Mouse (Mus musculus) stomach, embryonic 14.5 days (tissue): ENCODE results near the gene Clasrp. TPM values are rescaled to one million over a fixed set of nuclear protein-coding genes. Genes with fewer than 3 reads are reported as not detected.

Experiments
- ATAC-seq: fragments of 200-750 bp; cut with Nextera tagmentation; 2 replicates; pipeline ENCODE4 v1.8.0; 2017; ENCODE audit warnings: low read depth, moderate TSS enrichment; ENCODE audit not compliant: insufficient number of reproducible peaks, insufficient read depth, low FRiP score
- H3K27ac ChIP-seq: fragments of 300-500 bp; sonication (generic); 2 replicates; pipeline ENCODE4 v1.5.1; 2014; ENCODE audit warnings: mild to moderate bottlenecking, low read length, moderate library complexity, mixed read lengths
- H3K27me3 ChIP-seq: fragments of 300-500 bp; sonication (generic); 2 replicates; pipeline ENCODE4 v1.6.1; 2014; ENCODE audit warnings: low read length, control low read depth, mixed read lengths; ENCODE audit not compliant: control insufficient read depth, insufficient read depth
- H3K36me3 ChIP-seq: fragments of 300-500 bp; sonication (generic); 2 replicates; pipeline ENCODE4 v1.6.1; 2014; ENCODE audit warnings: mild to moderate bottlenecking, control low read depth, low read length, moderate library complexity, mixed read lengths; ENCODE audit not compliant: control insufficient read depth, insufficient read depth
- H3K4me1 ChIP-seq: fragments of 300-500 bp; sonication (generic); 2 replicates; pipeline ENCODE4 v1.6.1; 2014; ENCODE audit warnings: low read length, control low read depth, mixed read lengths; ENCODE audit not compliant: control insufficient read depth, insufficient read depth
- H3K4me2 ChIP-seq: fragments of 300-500 bp; sonication (generic); replicated peaks from 2 replicates; pipeline ENCODE4 v1.6.1; 2014; ENCODE audit warnings: low read depth, low read length, control low read depth
- H3K4me3 ChIP-seq: fragments of 300-500 bp; sonication (generic); 2 replicates; pipeline ENCODE4 v1.5.1; 2014; ENCODE audit warnings: low read depth, low read length, control low read depth
- H3K9ac ChIP-seq: fragments of 300-500 bp; sonication (generic); replicated peaks from 2 replicates; pipeline ENCODE4 v1.6.1; 2014; ENCODE audit warnings: low read depth, mild to moderate bottlenecking, control low read depth, low read length, moderate library complexity, mixed read lengths
- H3K9me3 ChIP-seq: fragments of 300-500 bp; sonication (generic); 2 replicates; pipeline ENCODE4 v1.6.1; 2016; ENCODE audit warnings: low read depth, low read length, control low read depth; ENCODE audit not compliant: control insufficient read depth
- WGBS: fragments of 180-500 bp; shearing (Covaris S2); extraction: QIAGEN DNeasy Blood & Tissue Kit; methylation state at CpG from one replicate; pipeline ENCODE4 v1.1.7; 2014; 5-methylcytosine and 5-hydroxymethylcytosine counted together
- polyA plus RNA-seq: library from polyadenylated mRNA; unstranded; fragments of >200 nt; fragmentation: Nextera tagmentation; extraction: Ambion mirVana; gene quantifications from 2 replicates; pipeline ENCODE4 v1.2.1, GENCODE M21; 2014

The Clasrp gene
- polyA plus RNA-seq, 1 experiment from 2014 or later = 44.8 TPM

DNA sequence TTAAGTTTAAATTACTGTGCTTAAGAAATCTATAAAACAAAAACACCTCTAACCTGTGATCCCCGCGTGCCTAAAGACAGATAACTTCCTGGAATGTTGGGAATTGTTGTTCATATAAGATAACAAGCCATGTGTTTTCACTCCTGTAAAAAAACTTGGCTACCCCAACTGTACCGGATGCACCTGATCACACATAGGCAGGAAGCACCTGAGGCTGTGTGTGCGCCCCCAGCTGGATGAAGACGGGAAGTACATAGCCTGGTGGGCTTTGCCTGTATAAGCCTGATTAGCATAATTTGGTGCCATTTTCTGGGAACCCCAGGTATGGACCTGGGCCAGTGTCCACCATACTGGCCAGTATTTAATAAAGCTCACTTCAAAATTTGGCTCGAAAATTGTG is 60.7 kb downstream of the Clasrp start:
- no peaks in the 10 kb centered on the region for H3K9me3 ChIP-seq
- no peaks in the 10 kb centered on the region for H3K27me3 ChIP-seq
- H3K4me1 ChIP-seq = peaks cover 46% of the 10 kb centered on the region
- no peak for ATAC-seq
- no peak overlapping the region for H3K4me3 ChIP-seq
- WGBS = 41% methylated on average over 6 of the region's 6 CpGs
- H3K27ac ChIP-seq = no peak overlapping the region
- no peak overlapping the region for H3K4me2 ChIP-seq
- no peaks in the 10 kb centered on the region for H3K36me3 ChIP-seq
- H3K9ac ChIP-seq = no peak overlapping the region

DNA sequence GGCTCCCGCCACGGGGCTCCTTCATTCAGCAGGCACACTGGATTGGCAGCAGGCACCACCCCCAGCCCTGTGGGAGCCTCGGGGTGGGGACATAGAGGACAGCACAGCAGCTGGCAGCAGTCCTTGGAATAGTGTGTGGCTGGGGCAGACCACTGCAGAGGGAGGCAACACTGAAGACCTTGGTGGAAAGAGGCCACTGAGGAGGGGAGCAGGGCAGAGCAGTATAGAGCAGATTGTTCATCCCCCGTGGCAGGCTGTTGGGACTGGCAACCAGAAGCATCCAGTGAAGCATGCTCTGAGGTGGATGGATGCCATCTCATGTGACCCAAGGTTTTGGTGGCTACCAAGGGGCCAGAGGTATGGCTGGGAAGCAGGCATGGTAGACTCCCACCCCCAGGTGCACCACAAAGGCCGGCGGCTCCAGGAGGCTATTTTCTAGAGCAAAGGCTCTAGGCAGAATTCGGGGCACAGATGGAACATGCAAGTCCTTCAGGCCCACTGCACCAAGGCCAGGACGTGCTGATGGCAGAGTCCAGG is 62.1 kb downstream of the Clasrp start:
- H3K9ac ChIP-seq = no peak overlapping the region; the same call in 1 of the 2 replicates
- ATAC-seq = 0 out of 2 replicates have a peak, but pooled peaks have one; percentile 18
- H3K27me3 ChIP-seq = no peaks in the 10 kb centered on the region
- no peak overlapping the region for H3K27ac ChIP-seq
- H3K9me3 ChIP-seq = no peaks in the 10 kb centered on the region
- no peak overlapping the region for H3K4me2 ChIP-seq
- 69% methylated on average over 8 of the region's 8 CpGs for WGBS
- peaks cover 37% of the 10 kb centered on the region for H3K4me1 ChIP-seq
- no peaks in the 10 kb centered on the region for H3K36me3 ChIP-seq
- H3K4me3 ChIP-seq = no peak overlapping the region

- ATAC-seq = 0 out of 2 replicates have a peak, but pooled peaks have one; percentile 8
- Histone ChIP-seq H3K4me1 (peaks cover 33% of the 10 kb centered on the region), H3K4me3 (no peak overlapping the region), H3K9me3 (no peaks in the 10 kb centered on the region), H3K27me3 (no peaks in the 10 kb centered on the region), H3K36me3 (no peaks in the 10 kb centered on the region), H3K27ac (no peak overlapping the region), H3K9ac (no peak overlapping the region; the same call in 1 of the 2 replicates), H3K4me2 (no peak overlapping the region)
- WGBS = 76% methylated on average over 7 of the region's 7 CpGs
Measured at GRCm38 (mm10) chr7:19541681-19542154, 62.6 kb downstream of the Clasrp start.

DNA sequence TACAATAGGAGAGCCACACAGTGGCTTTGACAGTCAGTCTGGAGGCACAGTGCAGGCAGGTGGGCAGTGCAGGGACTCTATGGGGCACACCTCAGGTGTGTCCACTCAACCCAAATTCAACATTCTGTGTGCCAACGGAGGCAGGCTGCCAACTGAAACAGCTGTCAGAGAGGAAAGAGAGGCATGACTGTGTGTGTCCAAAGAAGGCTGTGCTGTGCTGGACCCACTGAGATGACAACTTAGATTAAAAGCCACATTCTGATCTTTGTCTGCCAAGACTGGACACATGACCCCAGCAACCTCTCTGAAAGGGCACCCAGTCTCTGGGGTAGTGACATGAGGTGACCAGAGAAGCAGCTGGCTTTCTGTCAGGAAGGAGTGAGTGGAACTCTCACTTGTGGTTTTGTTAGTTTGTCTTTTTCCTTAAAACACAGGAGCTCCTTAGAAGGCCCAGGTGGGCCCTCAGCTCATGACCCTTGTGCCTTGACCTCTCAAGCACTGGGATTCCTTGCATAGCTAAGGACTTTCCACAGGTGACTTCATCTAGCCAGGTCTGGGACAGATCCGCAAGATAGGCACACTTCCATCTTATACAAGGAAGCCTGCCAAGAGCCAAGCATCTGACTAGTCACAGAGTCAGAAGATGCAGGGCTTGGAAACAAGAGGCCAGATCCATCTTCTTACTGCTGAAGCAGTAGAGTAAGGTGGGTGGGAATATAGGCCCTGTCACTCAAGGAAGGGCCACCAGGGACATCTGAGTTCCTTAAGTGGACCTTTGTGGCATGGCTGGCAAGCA is 63.3 kb downstream of the Clasrp start:
- Histone ChIP-seq H3K4me3 (no peak overlapping the region), H3K4me1 (peaks cover 26% of the 10 kb centered on the region; the same call in 1 of the 2 replicates), H3K27ac (no peak overlapping the region), H3K9ac (no peak overlapping the region), H3K4me2 (no peak overlapping the region), H3K27me3 (no peaks in the 10 kb centered on the region), H3K9me3 (no peaks in the 10 kb centered on the region), H3K36me3 (no peaks in the 10 kb centered on the region)
- 80% methylated on average over 2 of the region's 2 CpGs for WGBS
- no peak for ATAC-seq

DNA sequence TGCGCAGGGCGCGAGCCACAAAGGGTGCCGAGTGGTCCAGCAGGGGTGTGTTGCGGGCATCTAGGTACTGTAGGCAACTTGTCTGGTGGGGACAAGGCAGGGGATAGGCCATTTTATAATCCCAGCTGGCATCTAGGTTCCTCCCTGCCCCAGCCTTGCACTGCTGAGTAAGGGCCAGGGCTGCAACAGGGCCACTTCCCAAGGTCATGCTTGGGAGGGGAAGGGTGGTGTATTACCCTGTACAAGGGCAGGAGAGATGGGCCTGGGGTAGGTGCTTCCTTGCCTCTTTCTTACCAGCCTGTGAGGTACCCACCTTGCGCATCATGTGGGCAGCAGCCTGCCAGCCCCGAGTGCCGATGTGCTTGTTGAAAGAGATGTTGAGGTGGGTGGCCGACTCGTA is 69.6 kb downstream of the Clasrp start:
- Histone ChIP-seq H3K36me3 (peaks cover 54% of the 10 kb centered on the region), H3K4me3 (no peak overlapping the region), H3K9ac (no peak overlapping the region), H3K4me1 (no peaks in the 10 kb centered on the region), H3K27me3 (no peaks in the 10 kb centered on the region), H3K4me2 (no peak overlapping the region), H3K9me3 (no peaks in the 10 kb centered on the region), H3K27ac (no peak overlapping the region)
- WGBS = 94% methylated on average over 10 of the region's 10 CpGs
- ATAC-seq = no peak

DNA sequence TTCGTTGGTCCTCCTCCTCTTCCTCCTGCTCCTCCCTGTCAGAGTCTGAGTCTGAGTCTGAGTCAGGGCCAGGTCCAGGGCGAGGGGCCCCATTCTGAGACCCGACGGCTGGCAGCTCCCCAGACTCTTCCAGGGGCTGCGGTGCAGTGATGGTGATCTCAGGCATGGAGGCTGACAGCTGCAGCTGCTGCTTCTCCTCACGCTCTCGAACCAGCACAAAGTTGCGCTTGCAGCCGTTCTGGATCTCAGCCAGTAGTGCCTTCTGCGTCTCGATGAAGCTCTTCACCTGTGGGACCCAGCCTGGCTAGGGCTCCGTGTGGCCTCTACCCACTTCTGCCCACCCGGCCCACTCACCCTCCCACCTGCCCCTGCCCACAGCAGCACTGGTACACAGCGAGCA is 72.0 kb downstream of the Clasrp start:
- Histone ChIP-seq H3K9ac (no peak overlapping the region), H3K9me3 (no peaks in the 10 kb centered on the region), H3K4me1 (no peaks in the 10 kb centered on the region), H3K27ac (no peak overlapping the region), H3K4me3 (no peak overlapping the region), H3K4me2 (no peak overlapping the region), H3K27me3 (no peaks in the 10 kb centered on the region), H3K36me3 (peaks cover 58% of the 10 kb centered on the region)
- 82% methylated on average over 14 of the region's 14 CpGs for WGBS
- no peak for ATAC-seq

DNA sequence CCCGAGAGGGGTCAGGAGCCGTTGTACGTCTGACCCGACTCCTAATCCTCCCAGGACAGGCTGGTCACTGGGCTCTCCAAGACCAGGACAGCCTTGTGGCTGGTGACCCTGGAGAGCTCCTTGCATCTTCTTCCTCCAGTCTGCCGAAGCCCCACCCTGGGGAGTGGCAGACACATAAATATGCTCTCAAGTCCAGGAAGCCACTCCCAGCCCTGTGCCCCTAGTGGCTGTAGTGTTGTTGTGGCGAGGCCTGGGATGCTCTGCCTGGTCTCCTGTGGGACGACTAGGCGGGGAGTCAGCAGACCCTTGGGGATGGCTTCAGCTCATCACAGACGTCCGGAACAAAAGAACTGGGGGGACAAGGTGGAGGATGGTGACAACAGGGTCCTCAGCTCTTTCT is 73.2 kb downstream of the Clasrp start:
- H3K4me1 ChIP-seq = no peaks in the 10 kb centered on the region
- no peak overlapping the region for H3K27ac ChIP-seq
- 74% methylated on average over 10 of the region's 10 CpGs for WGBS
- H3K4me2 ChIP-seq = no peak overlapping the region
- no peaks in the 10 kb centered on the region for H3K27me3 ChIP-seq
- ATAC-seq = no peak
- peaks cover 58% of the 10 kb centered on the region for H3K36me3 ChIP-seq
- no peak overlapping the region for H3K9ac ChIP-seq
- no peak overlapping the region for H3K4me3 ChIP-seq
- no peaks in the 10 kb centered on the region for H3K9me3 ChIP-seq
